Mouse (Mus musculus): ENCODE results near the gene Eps8l3. TPM values are rescaled to one million over a fixed set of nuclear protein-coding genes. Genes with fewer than 3 reads are reported as not detected.

The Eps8l3 gene
- total and polyA plus RNA-seq, 3 experiments = 0.12 TPM; not detected in 2

- TF ChIP-seq MAZ (IDR thresholded peaks at IDR 0.05; ENCODE audit: low read depth, low read length) (0 out of 2 replicates have a peak, but pooled peaks have one; percentile 19), MYB (IDR thresholded peaks at IDR 0.05; ENCODE audit: low read depth, low read length) (0 out of 2 replicates have a peak, but pooled peaks have one; percentile 14), ZNF384 (IDR thresholded peaks at IDR 0.05; ENCODE audit: low read depth, low read length) (no peak), SMC3 (IDR thresholded peaks at IDR 0.05; ENCODE audit: low read depth, low read length) (peak; percentile 98), RCOR1 (IDR thresholded peaks at IDR 0.05; ENCODE audit: low read depth, low read length) (0 out of 2 replicates have a peak, but pooled peaks have one; percentile 39), E2F4 (IDR thresholded peaks at IDR 0.05; ENCODE audit: borderline replicate concordance, low read depth, low read length) (no peak), TAL1 (IDR thresholded peaks at IDR 0.05; ENCODE audit: low read length) (no peak), USF1 (IDR thresholded peaks at IDR 0.05; ENCODE audit: low read depth, low read length) (no peak), ZC3H11A (IDR thresholded peaks at IDR 0.05; ENCODE audit: low read depth, low read length) (peak; percentile 93), GABPA (IDR thresholded peaks at IDR 0.05; ENCODE audit: low read depth, low read length) (no peak), POLR2AphosphoS2 (IDR thresholded peaks at IDR 0.05; ENCODE audit: low read length) (no peak), SIN3A (IDR thresholded peaks at IDR 0.05; ENCODE audit: low read length) (peak; percentile 65), MXI1 (IDR thresholded peaks at IDR 0.05; ENCODE audit: low read depth, low read length) (peak; percentile 26; the same call in 1 of the 2 replicates), HCFC1 (IDR thresholded peaks at IDR 0.05; ENCODE audit: low read depth, low read length) (peak; percentile 48; the same call in 1 of the 2 replicates), JUND (IDR thresholded peaks at IDR 0.05; ENCODE audit: low read depth, low read length) (no peak), CHD2 (IDR thresholded peaks at IDR 0.05; ENCODE audit: low read length) (no peak), EP300 (IDR thresholded peaks at IDR 0.05; ENCODE audit: low read depth in 1 of 2, low read length in 2 of 2) (no peak), ETS1 (IDR thresholded peaks at IDR 0.05; ENCODE audit: low read depth, low read length) (no peak), CTCF (IDR thresholded peaks at IDR 0.05 in 2 of 3, conservative IDR thresholded peaks at IDR 0.05 in 1 of 3; ENCODE audit: control insufficient read depth in 1 of 3, insufficient read depth in 1 of 3, low read depth in 2 of 3, low read length in 3 of 3, poor library complexity in 1 of 3, severe bottlenecking in 1 of 3) (peak in 2 of 3 experiments; percentile 92 to 97; a peak in 5 of 6 replicates)
Observed at GRCm38 (mm10) chr3:107867086-107867485, 9.9 kb upstream of the Eps8l3 start (continued).

DNA sequence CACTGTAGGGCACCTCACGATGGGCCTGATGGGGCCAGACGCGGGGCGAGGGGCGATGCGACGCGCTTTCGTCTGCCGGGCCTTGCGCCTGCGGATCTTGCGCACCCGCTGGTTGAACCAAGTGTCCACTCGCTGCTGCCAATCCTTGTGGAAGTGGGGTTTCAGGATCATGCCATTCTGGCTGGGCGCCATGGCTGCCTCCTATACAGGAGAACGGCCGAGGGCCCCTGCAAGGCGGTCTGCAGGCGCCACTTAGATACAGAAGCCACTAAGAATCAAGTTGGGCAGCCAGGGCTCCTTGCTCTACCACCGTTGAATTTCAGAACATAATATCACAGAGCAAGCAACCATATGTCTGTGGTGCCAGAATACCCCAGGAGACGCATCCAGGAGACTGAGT is 8.6 kb upstream of the Eps8l3 start:
- Histone ChIP-seq H3K79me2 (ENCODE audit: control insufficient read depth, insufficient read depth, low read length, poor library complexity) (no peaks in the 10 kb centered on the region), H3K9ac (ENCODE audit: control insufficient read depth, low read depth, low read length, poor library complexity, severe bottlenecking) (no peak overlapping the region), H3K27ac (ENCODE audit: control insufficient read depth, low read depth, low read length) (no peak overlapping the region), H3K9me3 (replicated peaks; ENCODE audit: insufficient read depth, low read length) (no peaks in the 10 kb centered on the region), H3K4me1 (ENCODE audit: control insufficient read depth in 1 of 2, insufficient read depth in 2 of 2, low read length in 2 of 2) (no peaks in the 10 kb centered on the region), H3K4me3 (ENCODE audit: control insufficient read depth in 1 of 2, insufficient read depth in 1 of 2, low read depth in 2 of 2, low read length in 2 of 2) (no peak overlapping the region), H3K36me3 (ENCODE audit: control insufficient read depth in 1 of 2, insufficient read depth in 2 of 2, low read length in 2 of 2) (no peaks in the 10 kb centered on the region), H3K27me3 (ENCODE audit: control insufficient read depth in 1 of 2, insufficient read depth in 2 of 2, low read length in 2 of 2) (no peaks in the 10 kb centered on the region; a peak in 1 of 4 replicates)
- DNase-seq (ENCODE audit: low read depth, low spot score) = no peak
- TF ChIP-seq CTCF (IDR thresholded peaks at IDR 0.05 in 2 of 3, conservative IDR thresholded peaks at IDR 0.05 in 1 of 3; ENCODE audit: control insufficient read depth in 1 of 3, insufficient read depth in 1 of 3, low read depth in 2 of 3, low read length in 3 of 3, poor library complexity in 1 of 3, severe bottlenecking in 1 of 3) (no peak), ZC3H11A (IDR thresholded peaks at IDR 0.05; ENCODE audit: low read depth, low read length) (no peak), KAT2A (conservative IDR thresholded peaks at IDR 0.05; ENCODE audit: low read depth, low read length) (no peak), MXI1 (IDR thresholded peaks at IDR 0.05; ENCODE audit: low read depth, low read length) (no peak), TCF12 (IDR thresholded peaks at IDR 0.05; ENCODE audit: low read depth, low read length) (no peak), USF1 (IDR thresholded peaks at IDR 0.05; ENCODE audit: low read depth, low read length) (no peak), ZKSCAN1 (IDR thresholded peaks at IDR 0.05; ENCODE audit: low read depth, low read length) (no peak)
